Mouse (Mus musculus) yolk sac, embryonic 10.5 days (tissue): ENCODE measurements around the gene Anapc5.

Experiments used
- DNase-seq: peaks from one replicate; pipeline ENCODE4 v3.0.0-alpha.2; 2017; ENCODE audit warnings: low spot score

Gene Anapc5

GRCm38 (mm10) chr5:122769101-122769568 lies 52.0 kb downstream of the Anapc5 start:
- no peak for DNase-seq

DNA sequence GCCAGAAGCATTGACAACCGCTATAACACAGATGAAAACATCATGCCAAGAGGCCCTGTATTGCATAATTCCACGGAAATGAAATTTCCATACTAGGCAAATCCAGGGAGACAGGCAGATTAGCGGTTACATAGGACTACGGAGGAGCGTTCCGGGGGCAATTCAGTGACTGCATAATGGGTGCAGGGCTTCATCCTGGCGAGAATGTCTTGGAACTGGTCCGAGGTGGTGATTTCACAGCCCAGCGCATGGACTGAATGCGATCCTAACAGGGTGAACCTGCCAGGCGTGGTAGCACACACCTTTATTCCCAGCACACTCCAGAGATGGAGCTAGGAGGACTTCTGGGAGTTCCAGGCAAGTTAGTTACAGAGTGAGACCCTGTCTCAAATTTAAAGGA lies 53.9 kb downstream of the Anapc5 start:
- DNase-seq, result no peak

DNA sequence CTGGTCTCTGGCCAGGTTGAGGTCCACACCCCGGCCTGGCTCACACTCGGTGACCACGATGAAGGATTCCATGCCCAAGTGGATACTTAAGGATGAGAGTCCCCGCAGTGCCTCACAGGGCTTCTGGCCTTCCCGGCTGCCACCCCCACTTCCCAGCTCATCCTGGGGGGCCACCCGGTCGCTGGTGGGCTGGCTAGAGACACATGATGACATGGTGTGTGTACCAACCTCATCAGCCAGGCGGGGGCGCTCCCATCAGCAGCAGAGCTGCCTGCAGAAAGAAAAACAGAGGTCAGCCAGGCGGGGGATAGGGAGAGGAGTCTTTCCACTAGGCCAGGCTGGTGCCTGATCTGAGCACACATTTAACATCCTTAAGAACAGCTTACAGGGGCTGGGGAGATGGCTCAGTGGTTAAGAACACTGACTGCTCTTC lies 57.1 kb downstream of the Anapc5 start:
- no peak for DNase-seq

- no peak for DNase-seq
Measured at GRCm38 (mm10) chr5:122763271-122764031, 57.7 kb downstream of the Anapc5 start.

- no peak for DNase-seq
Measured at GRCm38 (mm10) chr5:122756680-122757079, 64.5 kb downstream of the Anapc5 start.

- DNase-seq, result no peak
Measured at GRCm38 (mm10) chr5:122756144-122756543, 65.0 kb downstream of the Anapc5 start.

DNA sequence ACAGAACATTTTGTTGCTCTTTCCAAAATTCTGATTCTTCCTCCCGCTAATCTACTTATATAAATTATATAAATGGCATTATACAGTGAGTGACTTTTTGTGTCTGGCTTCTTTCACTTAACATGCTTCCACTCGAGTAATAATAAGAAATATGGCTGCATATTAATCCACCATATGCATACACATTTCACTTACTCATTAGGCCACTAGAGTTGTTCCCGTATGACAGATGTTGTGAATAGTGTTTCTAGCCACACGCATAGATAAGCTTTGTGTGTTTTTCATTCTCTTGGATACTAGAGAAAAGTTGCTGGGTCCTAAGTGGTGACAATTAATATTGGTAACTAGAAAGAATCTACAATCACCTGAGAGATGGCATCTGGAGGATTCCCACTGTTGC lies 65.5 kb downstream of the Anapc5 start:
- no peak for DNase-seq

GRCm38 (mm10) chr5:122754477-122754876 lies 66.7 kb downstream of the Anapc5 start:
- DNase-seq, result no peak

GRCm38 (mm10) chr5:122747950-122748349 lies 73.2 kb downstream of the Anapc5 start:
- DNase-seq, result no peak

GRCm38 (mm10) chr5:122743880-122744422 lies 77.2 kb downstream of the Anapc5 start:
- DNase-seq, result no peak
